ENCODE assay signal across 8 mouse cellular contexts in genomic region chr8:87702790-87703311, GRCm38 (mm10).
DNase-seq lines count a peak whose midpoint lies in the region; ATAC-seq and TF ChIP-seq lines count a peak whose summit lies in the region.

No protein-coding gene starts in this region.

- TF ChIP-seq EP300 in lung, postnatal 0 days (IDR thresholded peaks at IDR 0.05), result no peak

- no peak for TF ChIP-seq POLR2A in lung, adult 2 months (IDR thresholded peaks at IDR 0.05; ENCODE audit: borderline replicate concordance, extremely low read depth, low read depth, low read length)
- TF ChIP-seq POLR2A in kidney, adult 2 months (IDR thresholded peaks at IDR 0.05; ENCODE audit: low read depth, low read length), result no peak

- H3K27me3 ChIP-seq in lung, postnatal 0 days (replicated peaks; ENCODE audit: insufficient read depth, low read length), result no peaks in the 10 kb centered on the region
- H3K27me3 ChIP-seq in neural tube, embryonic 15.5 days (replicated peaks), result no peaks in the 10 kb centered on the region
- H3K27me3 ChIP-seq in kidney, adult 2 months (replicated peaks; ENCODE audit: control insufficient read depth, insufficient read depth, low read length), result no peaks in the 10 kb centered on the region

- H3K9ac ChIP-seq in lung, postnatal 0 days (replicated peaks; ENCODE audit: low read depth), result no peak overlapping the region
- H3K9ac ChIP-seq in neural tube, embryonic 15.5 days (replicated peaks), result peak overlapping the region; percentile 14; the same call in 1 of the 2 replicates

- TF ChIP-seq CTCF in lung, postnatal 0 days (IDR thresholded peaks at IDR 0.05), result no peak
- no peak for TF ChIP-seq CTCF in lung, adult 2 months (IDR thresholded peaks at IDR 0.05; ENCODE audit: insufficient read depth, low read length)
- TF ChIP-seq CTCF in kidney, adult 2 months (conservative IDR thresholded peaks at IDR 0.05; ENCODE audit: insufficient read depth, insufficient read length, low read depth, low read length), result no peak

- no peak overlapping the region for H3K4me2 ChIP-seq in lung, postnatal 0 days (replicated peaks; ENCODE audit: low read depth, low read length)
- H3K4me2 ChIP-seq in neural tube, embryonic 15.5 days, result peak overlapping the region; percentile 29

- DNase-seq in lung, postnatal 0 days (ENCODE audit: low spot score), result no peak
- no peak for DNase-seq in lung, adult 2 months
- DNase-seq in cerebellum, adult 9-10 months, result peak; percentile 65
- peak; percentile 72 for DNase-seq in gastrocnemius, postnatal 25 days
- no peak for DNase-seq in kidney, adult 2 months
- no peak for DNase-seq in spleen, adult 18-20 months
- DNase-seq in frontal cortex, postnatal 14 days (ENCODE audit: low spot score in 2 of 2), result no peak

- WGBS in lung, postnatal 0 days, result 36% methylated on average over 10 of the region's 10 CpGs
- 53% methylated on average over 10 of the region's 10 CpGs for WGBS in lung, adult 2 months
- WGBS in neural tube, embryonic 15.5 days, result 11% methylated on average over 10 of the region's 10 CpGs
- 27% methylated on average over 10 of the region's 10 CpGs for WGBS in kidney, adult 2 months

- H3K4me3 ChIP-seq in lung, postnatal 0 days (ENCODE audit: low read depth, low read length), result no peak overlapping the region
- H3K4me3 ChIP-seq in lung, adult 2 months (replicated peaks; ENCODE audit: extremely low read depth, low read depth, low read length), result no peak overlapping the region
- H3K4me3 ChIP-seq in neural tube, embryonic 15.5 days (replicated peaks), result no peak overlapping the region
- H3K4me3 ChIP-seq in kidney, adult 2 months (ENCODE audit: insufficient read depth, low read depth, low read length), result no peak overlapping the region

- no peaks in the 10 kb centered on the region for H3K36me3 ChIP-seq in lung, postnatal 0 days (ENCODE audit: insufficient read depth, low read length)
- no peaks in the 10 kb centered on the region for H3K36me3 ChIP-seq in neural tube, embryonic 15.5 days
- no peaks in the 10 kb centered on the region for H3K36me3 ChIP-seq in kidney, adult 2 months (ENCODE audit: control insufficient read depth, insufficient read depth, low read length)

- no peaks in the 10 kb centered on the region for H3K9me3 ChIP-seq in lung, postnatal 0 days (ENCODE audit: low read length)
- no peaks in the 10 kb centered on the region for H3K9me3 ChIP-seq in neural tube, embryonic 15.5 days (replicated peaks)

- peak; percentile 43 for ATAC-seq in lung, postnatal 0 days
- ATAC-seq in neural tube, embryonic 15.5 days (ENCODE audit: low FRiP score), result peak; percentile 72

- H3K4me1 ChIP-seq in lung, postnatal 0 days (ENCODE audit: insufficient read depth, low read depth, low read length), result no peaks in the 10 kb centered on the region
- no peaks in the 10 kb centered on the region for H3K4me1 ChIP-seq in lung, adult 2 months (ENCODE audit: control insufficient read depth, insufficient read depth, low read length)
- peaks cover 53% of the 10 kb centered on the region for H3K4me1 ChIP-seq in neural tube, embryonic 15.5 days
- H3K4me1 ChIP-seq in kidney, adult 2 months (ENCODE audit: control insufficient read depth, insufficient read depth, low read length), result no peaks in the 10 kb centered on the region

- H3K27ac ChIP-seq in lung, postnatal 0 days (ENCODE audit: low read length), result no peak overlapping the region
- H3K27ac ChIP-seq in neural tube, embryonic 15.5 days (replicated peaks), result peak overlapping the region; percentile 81
- no peak overlapping the region for H3K27ac ChIP-seq in kidney, adult 2 months (ENCODE audit: insufficient read depth, low read depth, low read length)

Comparison
In these comparisons a context has a peak if more than half of its experiments do, and no peak if none do; other contexts are left out.
1. DNase-seq: peak in cerebellum, adult 9-10 months (single experiment) and gastrocnemius, postnatal 25 days (single experiment); none in lung, postnatal 0 days (single experiment), lung, adult 2 months (single experiment), kidney, adult 2 months (single experiment), spleen, adult 18-20 months (0 of 2) and frontal cortex, postnatal 14 days (0 of 2).